Mouse (Mus musculus) kidney, adult 2 months (tissue): ENCODE data around the gene Aig1.

ENCODE experiments used
- CTCF ChIP-seq: fragments of 200-500 bp; conservative IDR thresholded peaks from 2 replicates; pipeline ENCODE4 v1.5.1; 2011; ENCODE audit warnings: low read depth, mild to moderate bottlenecking, control low read depth, low read length, moderate library complexity, mixed read lengths; ENCODE audit not compliant: insufficient read depth, insufficient read length
- POLR2A ChIP-seq: fragments of 200-500 bp; IDR thresholded peaks from one replicate; pipeline ENCODE4 v1.6.1; 2011; ENCODE audit warnings: low read depth, low read length, control low read depth

DNA sequence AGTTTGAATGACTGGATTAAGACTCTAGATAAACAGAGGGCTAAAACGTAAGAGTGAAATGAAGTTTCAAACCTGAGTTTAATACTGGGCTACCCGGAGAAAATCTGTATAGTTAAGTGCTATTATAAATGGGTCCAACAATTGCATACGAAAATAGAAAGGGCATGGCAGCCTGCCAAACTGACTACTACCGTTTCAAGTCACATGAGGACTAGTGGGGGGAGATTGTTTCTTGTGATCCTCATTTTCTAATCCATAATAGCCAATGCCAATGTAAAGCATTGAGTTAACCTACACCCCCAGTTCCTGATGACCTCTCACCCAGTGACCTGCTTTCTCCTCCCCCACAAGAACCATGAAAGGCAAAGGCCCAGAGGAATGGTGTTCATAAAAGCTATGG is 2.4 kb downstream of the Aig1 start:
- TF ChIP-seq CTCF (no peak), POLR2A (no peak)
